Mouse (Mus musculus): ENCODE data around the gene Pklr.

The Pklr gene

GRCm38 (mm10) chr3:89187197-89187596 lies 51.3 kb downstream of the Pklr start:
- TF ChIP-seq NANOG (IDR thresholded peaks at IDR 0.05; ENCODE audit: borderline replicate concordance, low read length), result no peak
- TF ChIP-seq CTCF (conservative IDR thresholded peaks at IDR 0.05; ENCODE audit: low read length), result no peak
- no peak for TF ChIP-seq POU5F1 (IDR thresholded peaks at IDR 0.05; ENCODE audit: borderline replicate concordance, low read length)
- H3K4me3 ChIP-seq (replicated peaks; ENCODE audit: low read length), result peak overlapping the region; percentile 67
- no peaks in the 10 kb centered on the region for H3K9me3 ChIP-seq (ENCODE audit: low read length)

GRCm38 (mm10) chr3:89187690-89188477 lies 51.9 kb downstream of the Pklr start:
- peaks cover 56% of the 10 kb centered on the region for H3K4me1 ChIP-seq (replicated peaks; ENCODE audit: low read depth, low read length)
- no peaks in the 10 kb centered on the region for H3K9me3 ChIP-seq (ENCODE audit: low read length)
- H3K36me3 ChIP-seq (ENCODE audit: insufficient read depth, low read length), result no peaks in the 10 kb centered on the region
- peak overlapping the region; percentile 67 for H3K4me3 ChIP-seq (replicated peaks; ENCODE audit: low read length)
- H3K27me3 ChIP-seq (ENCODE audit: insufficient read depth, low read length), result peaks cover 41% of the 10 kb centered on the region
- TF ChIP-seq CTCF (conservative IDR thresholded peaks at IDR 0.05; ENCODE audit: low read length) (no peak), NANOG (IDR thresholded peaks at IDR 0.05; ENCODE audit: borderline replicate concordance, low read length) (no peak), POU5F1 (IDR thresholded peaks at IDR 0.05; ENCODE audit: borderline replicate concordance, low read length) (no peak)

More at GRCm38 (mm10) chr3:89187197-89187596, 51.3 kb downstream of the Pklr start:
- peaks cover 62% of the 10 kb centered on the region for H3K4me1 ChIP-seq (replicated peaks; ENCODE audit: low read depth, low read length)
- peaks cover 6% of the 10 kb centered on the region for H3K36me3 ChIP-seq (ENCODE audit: insufficient read depth, low read length)
- H3K27me3 ChIP-seq (ENCODE audit: insufficient read depth, low read length), result peaks cover 41% of the 10 kb centered on the region

- Histone ChIP-seq H3K36me3 (ENCODE audit: insufficient read depth, low read length) (no peaks in the 10 kb centered on the region), H3K9me3 (ENCODE audit: low read length) (no peaks in the 10 kb centered on the region), H3K4me3 (replicated peaks; ENCODE audit: low read length) (peak overlapping the region; percentile 67), H3K27me3 (ENCODE audit: insufficient read depth, low read length) (peaks cover 41% of the 10 kb centered on the region), H3K4me1 (replicated peaks; ENCODE audit: low read depth, low read length) (peaks cover 52% of the 10 kb centered on the region)
- TF ChIP-seq CTCF (conservative IDR thresholded peaks at IDR 0.05; ENCODE audit: low read length) (no peak), NANOG (IDR thresholded peaks at IDR 0.05; ENCODE audit: borderline replicate concordance, low read length) (no peak), POU5F1 (IDR thresholded peaks at IDR 0.05; ENCODE audit: borderline replicate concordance, low read length) (no peak)
Observed at GRCm38 (mm10) chr3:89188478-89188875, 52.5 kb downstream of the Pklr start.

GRCm38 (mm10) chr3:89190436-89190835 lies 54.5 kb downstream of the Pklr start:
- TF ChIP-seq NANOG (IDR thresholded peaks at IDR 0.05; ENCODE audit: borderline replicate concordance, low read length), result no peak
- TF ChIP-seq CTCF (conservative IDR thresholded peaks at IDR 0.05; ENCODE audit: low read length), result no peak
- no peak for TF ChIP-seq POU5F1 (IDR thresholded peaks at IDR 0.05; ENCODE audit: borderline replicate concordance, low read length)
- peaks cover 24% of the 10 kb centered on the region for H3K27me3 ChIP-seq (ENCODE audit: insufficient read depth, low read length)
- H3K4me1 ChIP-seq (replicated peaks; ENCODE audit: low read depth, low read length), result peaks cover 40% of the 10 kb centered on the region
- no peaks in the 10 kb centered on the region for H3K36me3 ChIP-seq (ENCODE audit: insufficient read depth, low read length)
- H3K9me3 ChIP-seq (ENCODE audit: low read length), result no peaks in the 10 kb centered on the region
- H3K4me3 ChIP-seq (replicated peaks; ENCODE audit: low read length), result no peak overlapping the region

- no peak overlapping the region for H3K4me3 ChIP-seq (replicated peaks; ENCODE audit: low read length)
- H3K36me3 ChIP-seq (ENCODE audit: insufficient read depth, low read length), result no peaks in the 10 kb centered on the region
- TF ChIP-seq CTCF (conservative IDR thresholded peaks at IDR 0.05; ENCODE audit: low read length), result no peak
- TF ChIP-seq POU5F1 (IDR thresholded peaks at IDR 0.05; ENCODE audit: borderline replicate concordance, low read length), result no peak
- peaks cover 29% of the 10 kb centered on the region for H3K4me1 ChIP-seq (replicated peaks; ENCODE audit: low read depth, low read length)
- H3K27me3 ChIP-seq (ENCODE audit: insufficient read depth, low read length), result peaks cover 2% of the 10 kb centered on the region; the same call in 1 of the 2 replicates
- no peaks in the 10 kb centered on the region for H3K9me3 ChIP-seq (ENCODE audit: low read length)
Observed at GRCm38 (mm10) chr3:89193351-89193750, 57.4 kb downstream of the Pklr start.

GRCm38 (mm10) chr3:89193853-89194252 lies 57.9 kb downstream of the Pklr start:
- no peaks in the 10 kb centered on the region for H3K36me3 ChIP-seq (ENCODE audit: insufficient read depth, low read length)
- peak; percentile 21 for TF ChIP-seq CTCF (conservative IDR thresholded peaks at IDR 0.05; ENCODE audit: low read length)
- no peak for TF ChIP-seq POU5F1 (IDR thresholded peaks at IDR 0.05; ENCODE audit: borderline replicate concordance, low read length)
- peaks cover 24% of the 10 kb centered on the region for H3K4me1 ChIP-seq (replicated peaks; ENCODE audit: low read depth, low read length)
- H3K27me3 ChIP-seq (ENCODE audit: insufficient read depth, low read length), result no peaks in the 10 kb centered on the region; the same call in 1 of the 2 replicates
- no peak overlapping the region for H3K4me3 ChIP-seq (replicated peaks; ENCODE audit: low read length)
- no peaks in the 10 kb centered on the region for H3K9me3 ChIP-seq (ENCODE audit: low read length)

Data from E14TG2a.4 (cell line).